Mouse (Mus musculus) heart, embryonic 11.5 days (tissue): Measurements from ENCODE around the gene Drp2. TPM values are rescaled to one million over a fixed set of nuclear protein-coding genes. Genes with fewer than 3 reads are reported as not detected.

Experiments used
- ATAC-seq: fragments of 200-750 bp; cut with Nextera tagmentation; replicated peaks from 2 replicates; pipeline ENCODE4 v1.8.0; 2017; ENCODE audit warnings: moderate library complexity; ENCODE audit not compliant: insufficient number of reproducible peaks, low FRiP score, low TSS enrichment
- H3K27ac ChIP-seq: fragments of 300-500 bp; sonication (generic); 2 replicates; pipeline ENCODE4 v1.5.1; 2014; ENCODE audit warnings: mild to moderate bottlenecking, low read depth, low read length
- H3K27me3 ChIP-seq: fragments of 300-500 bp; sonication (generic); 2 replicates; pipeline ENCODE4 v1.6.1; 2014; ENCODE audit warnings: mild to moderate bottlenecking, low read length, mixed read lengths; ENCODE audit not compliant: control insufficient read depth, insufficient read depth
- H3K36me3 ChIP-seq: fragments of 300-500 bp; sonication (generic); 2 replicates; pipeline ENCODE4 v1.6.1; 2014; ENCODE audit warnings: mild to moderate bottlenecking, low read length, moderate library complexity, mixed read lengths; ENCODE audit not compliant: control insufficient read depth, insufficient read depth
- H3K4me1 ChIP-seq: fragments of 300-500 bp; sonication (generic); 2 replicates; pipeline ENCODE4 v1.6.1; 2014; ENCODE audit warnings: low read length; ENCODE audit not compliant: control insufficient read depth, insufficient read depth
- H3K4me2 ChIP-seq: fragments of 300-500 bp; sonication (generic); 2 replicates; pipeline ENCODE4 v1.6.1; 2014; ENCODE audit warnings: mild to moderate bottlenecking, moderate library complexity
- H3K4me3 ChIP-seq: fragments of 300-500 bp; sonication (generic); 2 replicates; pipeline ENCODE4 v1.5.1; 2014; ENCODE audit warnings: low read depth, low read length
- H3K9ac ChIP-seq: fragments of 300-500 bp; sonication (generic); 2 replicates; pipeline ENCODE4 v1.6.1; 2014; ENCODE audit warnings: mild to moderate bottlenecking, low read depth, low read length, moderate library complexity
- H3K9me3 ChIP-seq: fragments of 300-500 bp; sonication (generic); replicated peaks from 2 replicates; pipeline ENCODE4 v1.6.1; 2016; ENCODE audit warnings: low read length; ENCODE audit not compliant: control insufficient read depth
- WGBS: fragments of 180-500 bp; shearing (Covaris S2); extraction: QIAGEN DNeasy Blood & Tissue Kit; methylation state at CpG from one replicate; pipeline ENCODE4 v1.1.7; 2014; ENCODE audit not compliant: insufficient replicate concordance; 5-methylcytosine and 5-hydroxymethylcytosine counted together
- polyA plus RNA-seq: library from polyadenylated mRNA; unstranded; fragments of >200 nt; fragmentation: Nextera tagmentation; extraction: Ambion mirVana; gene quantifications from 2 replicates; pipeline ENCODE4 v1.2.1, GENCODE M21; 2014

The Drp2 gene
- polyA plus RNA-seq, 1 experiment from 2014 or later, result 0.59 TPM

DNA sequence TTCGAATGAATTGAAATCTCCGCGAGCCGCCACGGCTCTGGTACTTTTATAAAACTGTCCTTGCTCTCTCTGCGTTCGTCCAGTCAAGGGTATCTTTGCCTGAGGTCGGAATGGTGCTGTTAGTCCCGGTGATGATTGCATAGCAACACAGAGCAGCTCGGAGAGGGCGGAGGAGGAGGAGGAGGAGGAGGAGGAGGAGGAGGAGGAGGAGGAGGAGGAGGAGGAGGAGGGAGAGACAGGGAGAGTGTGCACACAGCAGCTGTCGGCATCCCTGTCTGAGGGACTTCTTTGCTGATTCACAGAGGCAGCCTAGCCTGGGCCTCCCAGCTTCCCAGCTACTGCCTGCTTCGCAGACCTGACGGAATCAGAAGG lies 219 bp downstream of the Drp2 start:
- WGBS, result 30% methylated on average over 11 of the region's 14 CpGs
- Histone ChIP-seq H3K36me3 (no peaks in the 10 kb centered on the region), H3K4me3 (peak overlapping the region; percentile 36), H3K9ac (no peak overlapping the region), H3K9me3 (no peaks in the 10 kb centered on the region), H3K27me3 (no peaks in the 10 kb centered on the region), H3K4me1 (no peaks in the 10 kb centered on the region), H3K27ac (no peak overlapping the region), H3K4me2 (peak overlapping the region; percentile 61)
- no peak for ATAC-seq

DNA sequence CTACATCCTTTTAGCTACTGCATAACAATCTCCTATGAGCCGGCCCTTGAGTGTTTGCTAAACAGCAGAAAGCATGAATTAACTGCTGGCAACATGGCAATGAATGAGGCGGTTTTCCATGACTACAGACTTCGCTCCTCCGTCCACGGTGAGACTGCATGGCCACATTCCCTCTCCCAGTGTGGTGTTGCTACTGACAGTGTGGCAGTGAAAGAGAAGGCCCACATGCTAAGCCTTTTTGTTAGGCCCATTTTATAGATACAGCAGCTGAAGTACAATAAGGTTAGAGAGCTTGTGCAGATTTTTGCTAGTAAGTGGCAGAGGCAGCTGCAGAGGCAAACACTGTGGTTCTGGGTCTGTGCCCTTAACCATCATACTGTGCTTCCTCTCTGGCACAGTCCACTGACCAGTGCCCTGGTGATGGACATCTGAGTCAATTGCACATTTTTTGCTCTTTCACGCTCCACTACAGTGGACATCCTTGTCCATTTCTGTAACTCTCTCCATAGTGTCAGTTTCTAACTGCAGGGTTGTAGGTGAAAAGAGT lies 5.1 kb downstream of the Drp2 start:
- Histone ChIP-seq H3K36me3 (no peaks in the 10 kb centered on the region), H3K4me1 (no peaks in the 10 kb centered on the region), H3K4me2 (no peak overlapping the region), H3K9me3 (no peaks in the 10 kb centered on the region), H3K9ac (no peak overlapping the region), H3K27ac (no peak overlapping the region), H3K27me3 (no peaks in the 10 kb centered on the region), H3K4me3 (no peak overlapping the region)
- 89% methylated on average over 6 of the region's 6 CpGs for WGBS
- ATAC-seq, result no peak

DNA sequence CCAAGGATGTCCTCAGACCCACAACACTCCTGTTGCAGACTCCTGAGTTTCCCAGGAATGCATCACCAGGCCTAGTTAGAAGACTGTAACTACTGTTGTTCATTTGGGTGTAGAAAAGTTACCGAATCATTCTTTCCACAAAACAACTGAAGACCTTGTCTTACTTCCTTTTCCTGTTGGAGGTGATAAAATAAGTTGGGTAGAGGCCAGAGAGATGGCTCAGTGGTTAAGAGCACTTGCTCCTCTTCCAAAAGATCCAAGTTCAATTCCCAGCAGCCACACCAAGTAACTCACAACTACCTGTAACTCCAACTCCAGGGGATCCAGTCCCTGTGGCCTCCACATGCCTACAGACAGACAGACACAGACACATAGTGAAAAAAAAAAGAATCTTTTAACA lies 7.7 kb downstream of the Drp2 start:
- H3K9ac ChIP-seq, result no peak overlapping the region
- H3K9me3 ChIP-seq, result no peaks in the 10 kb centered on the region
- H3K4me2 ChIP-seq, result no peak overlapping the region
- H3K4me1 ChIP-seq, result no peaks in the 10 kb centered on the region
- H3K27me3 ChIP-seq, result no peaks in the 10 kb centered on the region
- no peak overlapping the region for H3K4me3 ChIP-seq
- no peak for ATAC-seq
- WGBS, result 70% methylated on average over 1 of the region's 1 CpGs
- no peaks in the 10 kb centered on the region for H3K36me3 ChIP-seq
- no peak overlapping the region for H3K27ac ChIP-seq

DNA sequence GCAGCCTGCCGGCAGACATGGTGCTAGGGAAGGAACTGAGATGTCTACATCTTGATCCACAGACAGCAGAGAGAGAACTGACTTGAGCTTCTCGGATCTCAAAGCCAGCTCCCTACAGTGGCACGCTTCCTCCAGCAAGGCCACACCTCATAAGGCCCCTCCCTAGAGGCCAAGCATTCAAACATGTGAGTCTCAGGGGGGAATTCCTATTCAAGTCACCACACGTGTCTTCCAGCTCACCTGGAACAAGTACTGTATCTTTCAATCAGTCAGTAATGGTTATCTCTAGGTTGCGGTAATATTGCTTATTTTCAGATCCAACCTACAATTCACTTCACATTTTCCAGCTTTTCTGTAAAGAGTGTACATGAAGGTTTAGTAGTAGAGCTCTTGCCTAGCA lies 15.7 kb downstream of the Drp2 start:
- no peaks in the 10 kb centered on the region for H3K36me3 ChIP-seq
- no peaks in the 10 kb centered on the region for H3K9me3 ChIP-seq
- H3K9ac ChIP-seq, result no peak overlapping the region
- no peak overlapping the region for H3K4me3 ChIP-seq
- no peaks in the 10 kb centered on the region for H3K4me1 ChIP-seq
- no peak overlapping the region for H3K4me2 ChIP-seq
- H3K27me3 ChIP-seq, result no peaks in the 10 kb centered on the region
- ATAC-seq, result no peak
- H3K27ac ChIP-seq, result no peak overlapping the region
- WGBS, result 72% methylated on average over 5 of the region's 5 CpGs

DNA sequence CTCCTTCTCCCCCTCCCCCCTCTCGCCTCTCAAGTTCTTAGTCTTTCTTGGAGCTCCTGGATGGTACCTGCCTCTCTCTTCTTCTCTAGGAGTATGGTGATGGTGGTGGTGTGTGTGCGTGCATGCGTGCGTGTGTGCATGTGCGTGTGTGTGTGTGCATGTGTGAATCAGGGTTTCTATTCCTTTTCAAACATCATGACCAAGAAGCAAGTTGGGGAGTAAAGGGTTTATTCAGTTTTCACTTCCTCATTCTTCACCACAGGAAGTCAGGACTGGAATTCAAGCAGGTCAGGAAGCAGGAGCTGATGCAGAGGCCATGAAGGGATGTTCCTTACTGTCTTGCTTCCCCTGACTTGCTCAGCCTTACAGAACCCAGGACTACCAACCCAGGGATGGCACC lies 19.9 kb downstream of the Drp2 start:
- H3K4me2 ChIP-seq, result no peak overlapping the region
- no peaks in the 10 kb centered on the region for H3K27me3 ChIP-seq
- H3K27ac ChIP-seq, result no peak overlapping the region
- no peaks in the 10 kb centered on the region for H3K4me1 ChIP-seq
- H3K9me3 ChIP-seq, result no peaks in the 10 kb centered on the region; the same call in 1 of the 2 replicates
- H3K36me3 ChIP-seq, result no peaks in the 10 kb centered on the region
- no peak overlapping the region for H3K4me3 ChIP-seq
- no peak for ATAC-seq
- 93% methylated on average over 4 of the region's 5 CpGs for WGBS
- H3K9ac ChIP-seq, result no peak overlapping the region

DNA sequence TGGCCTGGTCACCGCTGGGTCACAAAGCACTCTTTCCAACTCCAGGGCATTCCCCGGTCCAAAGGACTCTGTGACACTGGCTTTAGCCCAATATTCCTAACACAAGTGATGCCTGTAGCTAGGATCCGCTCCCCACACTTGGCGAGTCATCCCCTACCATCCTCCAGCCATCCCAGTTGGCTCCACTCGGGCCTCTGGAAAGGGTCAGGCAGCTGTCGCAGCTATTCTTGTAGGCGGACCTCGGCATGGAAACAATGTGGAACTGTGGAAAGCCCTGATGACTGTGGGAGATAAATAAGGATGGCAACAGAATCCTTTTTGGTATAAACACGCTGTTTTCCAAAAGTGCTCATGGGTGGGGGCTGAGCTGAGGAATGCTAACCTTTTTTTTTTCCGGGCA lies 21.4 kb downstream of the Drp2 start:
- Histone ChIP-seq H3K27me3 (no peaks in the 10 kb centered on the region), H3K27ac (no peak overlapping the region), H3K9me3 (no peaks in the 10 kb centered on the region; the same call in 1 of the 2 replicates), H3K9ac (no peak overlapping the region), H3K4me1 (no peaks in the 10 kb centered on the region), H3K4me2 (no peak overlapping the region), H3K4me3 (no peak overlapping the region), H3K36me3 (no peaks in the 10 kb centered on the region)
- ATAC-seq, result no peak
- 67% methylated on average over 10 of the region's 10 CpGs for WGBS

DNA sequence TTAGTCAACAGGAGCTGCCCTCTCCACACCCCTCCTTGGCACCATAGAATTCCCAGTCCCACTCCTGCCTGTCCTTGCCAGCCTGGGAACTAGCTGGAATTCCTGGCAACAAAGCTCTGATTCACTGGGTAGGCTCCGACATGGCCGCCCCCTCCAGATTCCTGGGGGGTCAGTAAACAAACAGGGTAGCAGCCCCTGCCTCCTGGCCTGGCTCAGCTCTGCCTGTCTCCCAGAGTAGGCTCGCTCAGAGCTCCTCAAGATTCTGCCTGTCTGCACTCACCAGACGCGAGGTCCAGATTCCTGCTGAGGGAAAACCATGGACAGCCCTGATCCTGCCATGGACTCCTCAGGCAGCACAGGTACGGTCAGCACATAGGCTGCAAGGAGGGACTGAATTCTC lies 22.5 kb downstream of the Drp2 start:
- Histone ChIP-seq H3K4me1 (no peaks in the 10 kb centered on the region), H3K9me3 (no peaks in the 10 kb centered on the region; the same call in 1 of the 2 replicates), H3K4me2 (no peak overlapping the region), H3K4me3 (no peak overlapping the region), H3K36me3 (no peaks in the 10 kb centered on the region), H3K9ac (no peak overlapping the region), H3K27me3 (no peaks in the 10 kb centered on the region), H3K27ac (no peak overlapping the region)
- 57% methylated on average over 6 of the region's 6 CpGs for WGBS
- ATAC-seq, result no peak

DNA sequence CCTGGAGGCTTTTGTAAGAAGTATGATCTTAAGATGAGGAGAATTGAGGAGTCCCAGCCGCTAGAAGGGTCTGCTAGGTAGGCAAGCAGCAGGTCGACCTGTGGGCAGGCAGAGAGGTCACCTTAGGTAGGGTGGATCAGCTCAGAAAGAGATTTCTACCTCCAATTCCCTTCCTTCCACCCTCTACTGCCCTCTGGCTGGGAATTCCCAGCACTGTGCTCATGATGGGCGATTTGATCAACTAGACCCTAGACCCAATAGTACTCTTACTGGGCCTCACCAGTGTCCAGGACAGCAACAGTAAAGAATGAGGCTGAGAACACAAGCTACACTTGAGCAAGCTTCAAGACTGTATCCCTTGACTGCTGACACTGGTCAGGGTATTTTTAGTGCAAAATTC lies 23.0 kb downstream of the Drp2 start:
- Histone ChIP-seq H3K9ac (no peak overlapping the region), H3K27me3 (no peaks in the 10 kb centered on the region), H3K4me2 (no peak overlapping the region), H3K36me3 (no peaks in the 10 kb centered on the region), H3K9me3 (no peaks in the 10 kb centered on the region; the same call in 1 of the 2 replicates), H3K4me1 (no peaks in the 10 kb centered on the region), H3K27ac (no peak overlapping the region), H3K4me3 (no peak overlapping the region)
- 56% methylated on average over 3 of the region's 3 CpGs for WGBS
- ATAC-seq, result no peak

DNA sequence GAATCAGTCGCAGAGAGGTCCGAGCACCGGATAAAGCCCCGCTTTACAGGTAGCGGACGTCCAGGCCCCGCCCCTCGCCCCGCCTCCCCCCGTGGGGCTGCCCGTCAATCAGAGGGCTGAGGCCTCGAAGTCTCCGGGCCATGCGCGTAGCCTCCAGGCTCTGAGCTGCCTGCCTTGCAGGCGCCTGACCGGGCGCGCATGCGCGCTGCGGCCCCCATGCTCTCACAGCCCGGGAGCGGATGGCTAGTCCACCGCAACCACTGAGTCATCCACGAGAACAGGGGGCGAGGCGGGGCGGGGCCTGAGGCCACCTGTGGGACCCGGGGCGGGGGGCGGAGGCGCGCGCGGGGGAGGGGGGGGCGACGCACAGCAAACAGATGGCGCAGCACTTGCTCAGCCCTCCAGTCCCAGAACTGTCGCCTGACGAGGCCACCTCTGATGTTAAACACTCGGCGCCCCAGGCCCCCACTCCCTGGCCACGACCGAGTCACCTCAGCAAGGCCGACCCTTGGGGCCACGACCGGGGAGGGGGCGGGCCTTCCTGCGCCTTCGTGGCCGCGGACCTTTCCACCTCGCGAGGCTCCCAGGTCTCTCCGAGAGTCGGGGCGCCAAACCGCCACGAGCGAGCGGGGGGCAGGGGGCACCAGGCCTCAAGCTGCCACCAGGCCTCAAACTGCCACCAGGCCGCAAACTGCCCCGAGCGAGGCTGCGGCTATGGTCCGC lies 70.8 kb downstream of the Drp2 start:
- peak; percentile 22; the same call in 1 of the 2 replicates for ATAC-seq
- H3K4me2 ChIP-seq, result no peak overlapping the region; the same call in 1 of the 2 replicates
- H3K9me3 ChIP-seq, result peaks cover 4% of the 10 kb centered on the region; the same call in 1 of the 2 replicates
- no peaks in the 10 kb centered on the region for H3K36me3 ChIP-seq
- H3K27me3 ChIP-seq, result no peaks in the 10 kb centered on the region
- 59% methylated on average over 54 of the region's 67 CpGs for WGBS
- no peaks in the 10 kb centered on the region for H3K4me1 ChIP-seq
- H3K4me3 ChIP-seq, result no peak overlapping the region
- no peak overlapping the region for H3K27ac ChIP-seq
- no peak overlapping the region for H3K9ac ChIP-seq
